Mouse (Mus musculus): ENCODE data around the gene Gm45716. TPM values are rescaled to one million over a fixed set of nuclear protein-coding genes. Genes with fewer than 3 reads are reported as not detected.

Gm45716 gene
- total RNA-seq, 2 experiments from 2014 or later, result 7.7 to 10.8 TPM

GRCm38 (mm10) chr11:90283159-90283558 lies 95.7 kb downstream of the Gm45716 start:
- no peak for DNase-seq (ENCODE audit: low spot score in 2 of 2)

- no peak for DNase-seq (ENCODE audit: low spot score in 2 of 2)
These were observed 96.1 kb downstream of the Gm45716 start for GRCm38 (mm10) chr11:90283601-90284000.

- no peak for DNase-seq (ENCODE audit: low spot score in 2 of 2)
These were observed 96.6 kb downstream of the Gm45716 start for GRCm38 (mm10) chr11:90284079-90284478.

GRCm38 (mm10) chr11:90284623-90285022 lies 97.1 kb downstream of the Gm45716 start:
- no peak for DNase-seq (ENCODE audit: low spot score in 2 of 2)

- no peak for DNase-seq (ENCODE audit: low spot score in 2 of 2)
These were observed 99.2 kb downstream of the Gm45716 start for GRCm38 (mm10) chr11:90286550-90287154.

GRCm38 (mm10) chr11:90291156-90291555 lies 103.7 kb downstream of the Gm45716 start:
- DNase-seq (ENCODE audit: low spot score in 2 of 2), result no peak

GRCm38 (mm10) chr11:90292766-90293165 lies 105.3 kb downstream of the Gm45716 start:
- no peak for DNase-seq (ENCODE audit: low spot score in 2 of 2)

- no peak for DNase-seq (ENCODE audit: low spot score in 2 of 2)
These were observed 107.1 kb downstream of the Gm45716 start for GRCm38 (mm10) chr11:90294622-90295021.

Other genes starting within 250 kb of the Gm45716 start
- under 1 TPM; 0.78 to 0.80 TPM for gene Pctp, start 184.8 kb upstream of the Gm45716 start, total RNA-seq (2021)
- gene Tmem100, start 157.3 kb upstream of the Gm45716 start, total RNA-seq (2021), result 10 to 100 TPM; 28.2 to 30.1 TPM
- 100 to 1,000 TPM; 311 to 324 TPM for gene Mmd, start 61.8 kb downstream of the Gm45716 start, total RNA-seq (2021)
- gene Hlf, start 203.2 kb downstream of the Gm45716 start, total RNA-seq (2021), result 10 to 100 TPM; 29.6 to 31.3 TPM

All from layer of hippocampus, postnatal 10 days (tissue).